Mouse (Mus musculus): Measurements from ENCODE around the gene Gm364.

Gene Gm364

GRCm38 (mm10) chrX:57408769-57409168, at the start of gene Gm364:
Gene Gm364 (plus strand): TSS chrX:57409154.
- DNase-seq (ENCODE audit: low spot score), result no peak

GRCm38 (mm10) chrX:57359316-57359715, 49.6 kb upstream of the Gm364 start:
- DNase-seq (ENCODE audit: low spot score), result no peak

- no peak for DNase-seq (ENCODE audit: low spot score)
Observed at GRCm38 (mm10) chrX:57364891-57365569, 43.9 kb upstream of the Gm364 start.

DNA sequence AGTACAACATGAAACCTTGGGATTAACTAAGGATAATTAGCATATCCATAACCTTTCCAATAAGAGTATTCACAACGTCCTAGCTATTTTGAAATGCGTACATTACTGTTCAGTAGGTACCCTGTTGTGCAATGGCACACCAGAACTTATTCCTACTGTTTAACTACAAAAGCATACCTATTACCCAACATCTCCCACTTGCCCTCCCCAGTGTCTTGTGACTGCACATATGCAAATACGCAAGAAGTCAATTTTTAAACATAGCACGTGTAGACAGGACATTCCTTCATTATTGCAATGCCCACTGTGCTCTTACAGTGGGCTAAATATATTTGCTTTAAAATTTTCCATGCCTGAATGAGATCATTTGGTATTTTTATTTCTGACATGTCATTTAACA, 36.0 kb upstream of the Gm364 start:
- DNase-seq (ENCODE audit: low spot score), result no peak

GRCm38 (mm10) chrX:57373543-57373942, 35.4 kb upstream of the Gm364 start:
- DNase-seq (ENCODE audit: low spot score), result no peak

- DNase-seq (ENCODE audit: low spot score), result no peak
Observed at GRCm38 (mm10) chrX:57374029-57374428, 34.9 kb upstream of the Gm364 start.

- no peak for DNase-seq (ENCODE audit: low spot score)
Observed at GRCm38 (mm10) chrX:57377096-57377495, 31.9 kb upstream of the Gm364 start.

DNA sequence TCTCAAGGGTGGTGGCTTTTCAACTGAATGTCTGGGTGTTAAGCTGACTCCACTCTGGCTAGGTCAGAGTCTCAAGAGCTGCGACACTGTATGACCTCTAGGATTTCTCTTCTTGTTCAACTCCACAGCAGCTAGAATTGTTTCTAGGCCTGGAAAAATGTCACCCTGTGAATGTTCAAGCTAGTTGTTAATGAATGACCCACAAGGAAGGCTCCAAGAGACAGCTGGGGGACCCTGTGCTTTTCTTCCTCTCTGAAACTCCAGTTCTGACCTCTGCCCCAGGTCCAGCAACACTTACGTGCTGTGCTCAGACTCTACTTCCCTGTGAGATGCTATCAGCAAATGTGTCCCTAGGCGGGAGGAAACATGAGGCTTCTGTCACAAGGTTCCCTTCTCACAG, 30.4 kb upstream of the Gm364 start:
- DNase-seq (ENCODE audit: low spot score), result no peak

DNA sequence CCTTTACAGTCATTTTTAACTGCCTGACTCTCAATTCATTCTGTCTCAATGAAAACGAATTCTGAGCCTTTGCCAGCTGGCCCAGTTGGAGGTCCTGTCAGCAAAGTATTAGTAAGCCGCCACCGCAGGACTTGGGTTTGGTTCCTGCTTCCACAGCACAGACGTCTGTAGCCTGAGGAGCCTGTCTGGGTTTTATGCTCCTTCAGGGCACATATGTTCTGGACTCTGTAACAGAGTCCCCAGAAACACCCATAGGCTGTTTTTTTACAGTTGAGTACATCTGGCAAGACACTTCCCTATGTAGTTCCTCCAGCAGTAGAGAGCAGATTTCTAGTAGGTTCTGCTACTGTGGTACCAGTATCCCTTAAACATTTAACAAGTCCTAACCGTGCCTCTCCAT, 28.0 kb upstream of the Gm364 start:
- DNase-seq (ENCODE audit: low spot score), result no peak

DNA sequence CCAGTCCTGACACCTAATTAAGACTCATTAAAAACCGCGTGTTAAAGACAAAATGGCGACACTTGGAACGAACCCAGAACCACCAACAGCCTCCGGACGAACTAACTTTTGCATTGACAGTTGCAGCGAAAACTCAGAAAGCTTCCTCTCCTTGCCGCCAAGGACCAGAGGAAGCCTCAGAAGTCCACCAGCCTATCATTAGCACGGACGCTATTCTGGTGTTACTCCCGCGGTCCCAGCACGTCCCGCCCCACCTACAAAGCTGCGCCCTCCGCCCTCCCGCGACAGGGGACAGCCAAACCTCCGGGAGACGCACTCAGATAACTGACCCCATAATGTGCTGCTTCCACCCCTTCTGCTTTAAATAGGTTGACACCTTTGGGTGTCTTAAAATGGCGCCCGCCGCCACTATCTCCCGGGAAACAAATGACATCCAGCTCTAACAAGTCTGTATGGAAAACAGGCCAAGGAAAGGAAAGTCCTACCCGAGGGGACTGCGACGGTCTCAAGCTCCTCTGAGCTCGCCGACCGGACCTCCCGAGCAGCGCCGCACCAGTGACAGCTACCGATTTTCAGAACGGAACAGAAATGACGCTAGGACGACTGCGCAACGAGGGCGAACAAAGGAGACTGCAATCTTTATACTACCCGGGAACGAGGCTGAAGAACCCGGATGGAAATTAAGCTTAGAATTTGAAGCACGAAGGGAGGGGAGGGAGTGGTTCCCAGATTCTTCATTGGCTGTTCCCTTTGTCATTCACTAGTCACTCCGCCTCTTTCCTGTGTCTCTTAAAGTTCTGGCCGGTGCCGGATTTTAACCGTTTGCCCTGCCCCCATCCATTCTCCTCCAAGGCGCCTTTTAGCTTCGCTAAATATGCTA, 16.3 kb upstream of the Gm364 start, which contains the start of gene Rbmx:
Rbmx (minus strand) TSS at position 670 of the 880 bp plus-strand sequence.
- peak; percentile 94 for DNase-seq (ENCODE audit: low spot score)

- DNase-seq (ENCODE audit: low spot score), result peak; percentile 44
Observed at GRCm38 (mm10) chrX:57393412-57393811, 15.5 kb upstream of the Gm364 start.

- DNase-seq (ENCODE audit: low spot score), result no peak
Observed at GRCm38 (mm10) chrX:57401388-57401787, 7.6 kb upstream of the Gm364 start.

DNA sequence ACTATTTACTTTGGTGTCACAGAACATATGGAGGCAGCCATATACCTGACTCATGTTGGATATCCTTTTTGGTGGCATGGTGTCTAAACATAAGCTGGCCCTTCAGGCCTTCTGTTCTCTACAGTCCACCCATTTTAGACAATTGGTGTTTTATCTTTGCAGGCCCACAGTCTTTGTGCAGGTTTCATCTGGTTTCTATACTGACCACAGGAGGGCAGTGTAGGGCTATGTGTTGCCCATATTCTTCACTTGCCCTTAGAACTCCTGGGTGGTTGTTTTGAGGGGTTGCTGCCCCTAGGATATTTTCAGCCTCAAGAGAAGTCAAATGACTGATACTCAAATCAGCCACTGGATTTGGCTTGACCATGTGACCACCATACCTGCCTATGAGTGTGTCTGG, 5.3 kb upstream of the Gm364 start:
- DNase-seq (ENCODE audit: low spot score), result peak; percentile 49

DNA sequence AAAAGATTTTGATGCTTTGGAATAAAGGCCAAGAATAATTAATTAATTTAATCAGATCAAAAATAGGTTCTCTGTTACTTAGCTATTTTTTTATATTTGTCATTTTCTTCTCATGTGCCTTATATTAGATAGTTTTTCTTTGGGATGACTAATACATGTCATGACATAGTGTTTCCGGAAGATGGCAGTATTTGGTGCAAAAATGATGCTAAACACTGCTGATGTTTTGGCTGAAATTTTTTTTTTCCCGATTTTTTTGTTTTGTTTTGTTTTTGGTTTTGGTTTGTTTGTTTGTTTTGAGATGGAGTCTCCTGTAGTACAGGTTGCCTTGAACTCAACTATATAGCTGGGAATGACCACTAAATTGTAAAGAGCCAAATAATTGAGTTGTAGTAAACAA, 22.7 kb downstream of the Gm364 start:
- peak; percentile 47 for DNase-seq (ENCODE audit: low spot score)

DNA sequence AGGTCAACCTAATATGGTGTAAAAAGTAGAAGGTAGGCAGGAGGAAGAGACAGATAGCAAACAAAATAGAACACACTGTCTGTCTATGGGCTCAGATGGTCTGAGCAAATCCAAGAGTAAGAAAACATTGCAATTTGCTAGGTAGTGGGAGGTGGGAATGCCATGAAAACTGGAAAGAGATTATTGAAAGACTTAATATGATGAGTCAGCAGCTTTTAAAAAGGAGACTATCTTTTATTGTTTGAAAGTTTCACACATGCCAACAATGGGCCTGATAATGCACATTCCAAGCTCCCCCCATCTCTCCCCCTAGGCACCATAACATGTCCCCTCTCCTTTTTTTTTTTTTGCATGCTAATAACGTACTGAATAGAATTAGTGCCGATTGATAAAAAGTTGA, 24.9 kb downstream of the Gm364 start:
- DNase-seq (ENCODE audit: low spot score), result no peak

DNA sequence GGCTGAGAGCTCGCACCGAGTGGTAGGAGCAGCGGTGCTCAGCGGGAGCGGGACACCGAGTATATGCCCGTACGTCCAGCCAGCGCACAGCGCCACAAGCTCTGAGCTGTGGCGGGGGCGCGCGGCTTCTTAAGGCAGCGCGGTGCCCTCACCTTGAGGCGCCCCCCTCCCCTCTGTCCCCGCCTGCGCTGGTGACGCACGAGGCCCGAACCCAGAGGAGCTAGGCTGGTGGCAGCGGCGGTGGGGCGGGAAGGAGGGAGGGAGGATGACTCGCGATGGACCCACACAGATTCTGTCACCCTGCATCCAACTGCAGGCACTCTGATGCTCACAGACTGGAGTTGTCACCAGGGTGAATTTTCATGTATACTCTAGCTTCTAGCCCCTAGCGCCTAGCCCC, 94.7 kb downstream of the Gm364 start, which contains the start of gene Gpr101:
Gpr101 (minus strand) TSS at position 124 of the 400 bp plus-strand sequence.
- peak; percentile 13 for DNase-seq (ENCODE audit: low spot score)

GRCm38 (mm10) chrX:57506247-57506646, 97.3 kb downstream of the Gm364 start:
- DNase-seq (ENCODE audit: low spot score), result no peak

DNA sequence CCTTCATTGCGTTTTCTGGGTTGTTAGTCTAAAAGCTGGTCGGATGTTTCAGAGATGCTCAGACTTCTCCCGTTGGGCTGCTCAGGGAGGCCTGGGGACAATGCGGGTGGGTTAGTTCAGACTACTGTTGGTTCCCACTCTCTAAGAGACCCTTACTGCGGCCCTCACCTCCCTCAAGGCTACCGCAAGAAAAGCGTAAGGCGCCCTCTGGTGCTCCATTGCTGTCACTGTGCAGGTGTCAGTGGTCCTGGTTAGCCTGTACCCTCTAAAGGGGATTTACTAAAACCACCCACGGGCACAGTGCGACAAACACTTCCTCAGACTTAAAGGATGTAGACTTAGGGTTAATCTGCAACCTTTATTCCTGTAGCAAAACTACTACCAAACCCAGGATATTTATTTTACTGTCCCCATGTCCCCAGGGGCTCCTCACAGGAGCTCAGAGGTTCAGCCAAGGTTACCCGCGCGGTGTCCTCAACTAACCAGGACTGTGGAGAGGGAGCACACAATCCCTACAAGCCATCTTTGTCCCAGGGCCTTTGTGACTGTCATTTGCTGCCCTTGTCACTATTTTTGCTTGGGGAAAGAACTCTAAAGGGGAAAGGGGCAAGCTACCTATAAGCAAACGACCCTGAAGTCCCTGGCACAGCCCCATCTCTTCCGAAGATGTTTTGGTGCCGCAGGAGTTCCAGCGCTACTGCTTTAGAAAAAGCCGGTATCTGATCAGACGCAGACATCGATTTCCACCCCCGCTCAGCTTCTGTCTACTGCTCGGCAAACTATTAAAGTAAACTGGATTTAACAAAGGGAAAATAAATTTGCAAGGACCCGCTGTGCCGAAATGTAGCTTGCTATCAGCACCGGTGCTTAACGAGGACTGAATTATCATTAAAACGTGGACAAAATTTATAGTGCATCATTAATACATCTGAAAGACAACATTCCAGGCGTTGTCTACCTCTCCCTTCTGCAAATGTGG, 112.5 kb downstream of the Gm364 start:
- DNase-seq (ENCODE audit: low spot score), result peak; percentile 30

Measured in embryo, embryonic 10.5 days (tissue).